Mouse (Mus musculus) CH12.LX (cell line): ENCODE measurements at regions not wholly inside any gene's neighbourhood (a gene's known extent, or its start where the extent isn't known, plus 50 kb on each side); places are given as distances from the start of the nearest gene placed in this dataset.

ENCODE experiments used
- DNase-seq: peaks from one replicate; pipeline ENCODE4 v3.0.0-alpha.2; 2013; ENCODE audit errors: extremely low read depth
- H3K27ac ChIP-seq: 2 replicates; pipeline ENCODE4 v1.5.1; 2012; ENCODE audit warnings: low read depth, mild to moderate bottlenecking, control low read depth, moderate library complexity; ENCODE audit not compliant: insufficient read depth
- H3K27me3 ChIP-seq: replicated peaks from 2 replicates; pipeline ENCODE3; 2012; ENCODE audit warnings: inconsistent platforms
- H3K36me3 ChIP-seq, 2 experiments: replicated peaks in 1 of 2; 2 replicates each; pipeline versions ENCODE3 to v1.6.1; 2012; ENCODE audit warnings: inconsistent platforms in 1 of 2, low read length in 1 of 2, mild to moderate bottlenecking in 1 of 2, mixed read lengths in 1 of 2, moderate library complexity in 1 of 2; ENCODE audit not compliant: control insufficient read depth in 1 of 2, insufficient read depth in 1 of 2
- H3K4me1 ChIP-seq, 2 experiments: 2 replicates each; pipeline ENCODE4 v1.6.1; 2012; ENCODE audit warnings: inconsistent platforms in 1 of 2, moderate library complexity in 1 of 2; ENCODE audit not compliant: insufficient read depth in 2 of 2, control insufficient read depth in 1 of 2
- H3K4me2 ChIP-seq: 2 replicates; pipeline ENCODE4 v1.6.1; 2012; ENCODE audit warnings: low read depth, mild to moderate bottlenecking, control low read depth; ENCODE audit not compliant: poor library complexity, insufficient read depth, severe bottlenecking
- H3K4me3 ChIP-seq, 3 experiments: fragments of 150-350 bp in 1 of 3; sonication (generic) in 1 of 3; replicated peaks in 1 of 3; 2 replicates each; pipeline versions ENCODE3 to v1.5.1; 2011 to 2012; ENCODE audit warnings: low read depth in 2 of 3, low read length in 2 of 3, mild to moderate bottlenecking in 2 of 3, moderate library complexity in 2 of 3, control low read depth in 1 of 3, improper control_type of control experiment in 1 of 3, inconsistent platforms in 1 of 3, mixed read lengths in 1 of 3; ENCODE audit not compliant: poor library complexity in 1 of 3
- H3K79me2 ChIP-seq: replicated peaks from 2 replicates; pipeline ENCODE4 v1.6.1; 2012; ENCODE audit warnings: mild to moderate bottlenecking, moderate library complexity; ENCODE audit not compliant: control insufficient read depth, poor library complexity, insufficient read depth, severe bottlenecking; ENCODE audit errors: extremely low read depth
- H3K9ac ChIP-seq: 2 replicates; pipeline ENCODE4 v1.6.1; 2012; ENCODE audit warnings: low read depth, mild to moderate bottlenecking, control low read depth, moderate library complexity; ENCODE audit not compliant: insufficient read depth
- H3K9me3 ChIP-seq: replicated peaks from 2 replicates; pipeline ENCODE3; 2012; ENCODE audit warnings: low read length, inconsistent platforms, mixed read lengths
- CHD2 ChIP-seq: IDR thresholded peaks from 2 replicates; pipeline ENCODE4 v1.6.1; 2011; ENCODE audit warnings: low read length, improper control_type of control experiment
- ELF1 ChIP-seq: IDR thresholded peaks from 2 replicates; pipeline ENCODE4 v1.6.1; 2014; ENCODE audit warnings: low read depth, mild to moderate bottlenecking, inconsistent platforms, low read length, improper control_type of control experiment
- ETS1 ChIP-seq: conservative IDR thresholded peaks from 2 replicates; pipeline ENCODE4 v1.6.1; 2012; ENCODE audit warnings: low read depth, mild to moderate bottlenecking, inconsistent platforms, low read length, improper control_type of control experiment, moderate library complexity
- HCFC1 ChIP-seq: IDR thresholded peaks from 2 replicates; pipeline ENCODE4 v1.6.1; 2012; ENCODE audit warnings: low read depth, mild to moderate bottlenecking, inconsistent platforms, low read length, improper control_type of control experiment
- IRF4 ChIP-seq: IDR thresholded peaks from 2 replicates; pipeline ENCODE4 v1.6.1; 2014; ENCODE audit warnings: low read depth, mild to moderate bottlenecking, inconsistent platforms, low read length, improper control_type of control experiment
- JUN ChIP-seq: IDR thresholded peaks from 2 replicates; pipeline ENCODE4 v1.6.1; 2011; ENCODE audit warnings: low read depth, mild to moderate bottlenecking, low read length, improper control_type of control experiment, moderate library complexity; ENCODE audit not compliant: insufficient read depth
- MAX ChIP-seq: IDR thresholded peaks from 2 replicates; pipeline ENCODE4 v1.6.1; 2011; ENCODE audit warnings: low read length, improper control_type of control experiment
- MAZ ChIP-seq: IDR thresholded peaks from 2 replicates; pipeline ENCODE4 v1.6.1; 2012; ENCODE audit warnings: low read depth, mild to moderate bottlenecking, inconsistent platforms, low read length, improper control_type of control experiment, moderate library complexity
- MEF2A ChIP-seq: IDR thresholded peaks from 2 replicates; pipeline ENCODE4 v1.6.1; 2014; ENCODE audit warnings: low read depth, mild to moderate bottlenecking, inconsistent platforms, low read length, improper control_type of control experiment, borderline replicate concordance
- MXI1 ChIP-seq: IDR thresholded peaks from 2 replicates; pipeline ENCODE4 v1.6.1; 2011; ENCODE audit warnings: mild to moderate bottlenecking, low read depth, low read length, improper control_type of control experiment
- MYC ChIP-seq: IDR thresholded peaks from 2 replicates; pipeline ENCODE4 v1.6.1; 2011; ENCODE audit warnings: low read depth, mild to moderate bottlenecking, improper control_type of control experiment, low read length
- NELFE ChIP-seq: IDR thresholded peaks from 2 replicates; pipeline ENCODE4 v1.6.1; 2011; ENCODE audit warnings: low read depth, low read length, improper control_type of control experiment
- PAX5 ChIP-seq: IDR thresholded peaks from 2 replicates; pipeline ENCODE4 v1.6.1; 2012; ENCODE audit warnings: low read length, inconsistent platforms, mixed read lengths
- POLR2AphosphoS2 ChIP-seq: IDR thresholded peaks from 2 replicates; pipeline ENCODE4 v1.6.1; 2011; ENCODE audit warnings: low read depth, low read length, improper control_type of control experiment
- RAD21 ChIP-seq: IDR thresholded peaks from 2 replicates; pipeline ENCODE4 v1.6.1; 2011; ENCODE audit warnings: low read depth, mild to moderate bottlenecking, low read length, improper control_type of control experiment, moderate library complexity
- RCOR1 ChIP-seq: conservative IDR thresholded peaks from 2 replicates; pipeline ENCODE4 v1.6.1; 2012; ENCODE audit warnings: low read depth, mild to moderate bottlenecking, inconsistent platforms, low read length, improper control_type of control experiment
- SIN3A ChIP-seq: IDR thresholded peaks from 2 replicates; pipeline ENCODE4 v1.6.1; 2012; ENCODE audit warnings: low read length, improper control_type of control experiment, inconsistent platforms
- SMC3 ChIP-seq: IDR thresholded peaks from 2 replicates; pipeline ENCODE4 v1.6.1; 2011; ENCODE audit warnings: low read depth, low read length, improper control_type of control experiment
- USF1 ChIP-seq: IDR thresholded peaks from 2 replicates; pipeline ENCODE4 v1.6.1; 2014; ENCODE audit warnings: low read depth, mild to moderate bottlenecking, inconsistent platforms, low read length, improper control_type of control experiment
- ZC3H11A ChIP-seq: IDR thresholded peaks from 2 replicates; pipeline ENCODE4 v1.6.1; 2012; ENCODE audit warnings: low read depth, mild to moderate bottlenecking, inconsistent platforms, low read length, improper control_type of control experiment
- ZKSCAN1 ChIP-seq: IDR thresholded peaks from 2 replicates; pipeline ENCODE4 v1.6.1; 2012; ENCODE audit warnings: low read depth, inconsistent platforms, low read length, improper control_type of control experiment, borderline replicate concordance
- ZNF384 ChIP-seq: IDR thresholded peaks from 2 replicates; pipeline ENCODE4 v1.6.1; 2012; ENCODE audit warnings: low read depth, low read length, improper control_type of control experiment, inconsistent platforms
- dilution Hi-C: fragments of 300-500 bp; cut with MboI; formaldehyde crosslinking; loops from 2 replicates; pipeline ENCODE4 v1.14.3; 2020; ENCODE audit warnings: low sequenced_read_pairs; ENCODE audit not compliant: extremely low pct_unique_long_range_greater_than_20kb, extremely low pct_ligation_motif_present
- in situ Hi-C: fragments of 300-500 bp; cut with MboI; formaldehyde crosslinking; loops from 3 replicates; pipeline ENCODE4 v1.14.3; 2019; ENCODE audit warnings: low sequenced_read_pairs, low pct_ligation_motif_present, low pct_unique_long_range_greater_than_20kb, mixed read lengths

DNA sequence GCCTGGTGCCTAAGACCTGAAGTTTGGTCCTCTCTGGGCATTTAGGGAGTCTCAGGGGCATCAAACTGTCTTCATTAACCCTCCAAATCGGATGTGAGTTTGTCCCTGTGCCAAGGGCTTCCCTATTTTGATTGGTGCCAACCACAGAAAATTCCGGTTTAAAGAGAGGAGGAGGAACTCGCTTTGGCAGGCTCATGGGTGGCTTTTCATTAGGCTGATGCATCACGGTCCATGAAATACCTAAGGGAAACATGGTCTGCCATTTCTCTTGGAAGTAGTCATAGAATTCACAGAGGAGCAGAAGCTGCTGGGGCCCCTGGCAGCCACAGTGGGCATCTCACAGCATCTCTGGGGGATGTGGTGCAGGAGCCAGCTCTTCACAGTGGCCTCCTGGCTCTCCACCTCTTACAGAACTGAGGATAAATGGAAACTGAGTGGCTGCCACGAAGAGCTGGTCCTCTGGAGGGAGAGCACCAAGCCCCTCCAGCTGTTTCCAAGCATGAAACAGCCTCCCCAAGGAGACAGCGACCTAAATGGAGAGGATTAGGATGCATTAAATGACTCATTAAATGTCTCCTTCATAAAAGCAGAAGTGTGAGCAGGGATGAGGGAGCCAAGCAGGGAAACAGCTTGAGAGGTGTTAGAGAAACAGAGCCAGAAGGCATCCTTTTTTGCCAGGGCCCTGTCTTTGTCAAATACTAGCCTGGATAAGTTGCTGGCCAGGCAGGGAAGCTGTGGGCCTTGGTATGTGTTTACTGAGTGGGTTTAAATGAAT, 277.9 kb downstream of the Glrx3 start:
- dilution Hi-C loops: no loop called here
- H3K4me2 ChIP-seq: no peak overlapping the region
- no peaks in the 10 kb centered on the region for H3K36me3 ChIP-seq
- no peaks in the 10 kb centered on the region for H3K79me2 ChIP-seq
- H3K9ac ChIP-seq: no peak overlapping the region
- no peak overlapping the region for H3K27ac ChIP-seq
- H3K4me1 ChIP-seq: no peaks in the 10 kb centered on the region
- no peak for DNase-seq
- H3K9me3 ChIP-seq: peaks cover 3% of the 10 kb centered on the region
- H3K27me3 ChIP-seq: peaks cover 86% of the 10 kb centered on the region
- TF ChIP-seq PAX5: no peak
- TF ChIP-seq ZC3H11A: no peak
- TF ChIP-seq HCFC1: no peak
- no peak for TF ChIP-seq JUN
- TF ChIP-seq ZKSCAN1: no peak
- no peak for TF ChIP-seq CHD2
- no peak for TF ChIP-seq RCOR1
- no peak for TF ChIP-seq USF1
- TF ChIP-seq POLR2AphosphoS2: no peak
- no peak for TF ChIP-seq ETS1
- no peak for TF ChIP-seq ZNF384
- TF ChIP-seq MYC: no peak
- TF ChIP-seq ELF1: no peak
- no peak for TF ChIP-seq MXI1
- TF ChIP-seq, all 38 proteins: peak for 0
- H3K4me3 ChIP-seq: no peak overlapping the region
- in situ Hi-C loops: no loop called here

DNA sequence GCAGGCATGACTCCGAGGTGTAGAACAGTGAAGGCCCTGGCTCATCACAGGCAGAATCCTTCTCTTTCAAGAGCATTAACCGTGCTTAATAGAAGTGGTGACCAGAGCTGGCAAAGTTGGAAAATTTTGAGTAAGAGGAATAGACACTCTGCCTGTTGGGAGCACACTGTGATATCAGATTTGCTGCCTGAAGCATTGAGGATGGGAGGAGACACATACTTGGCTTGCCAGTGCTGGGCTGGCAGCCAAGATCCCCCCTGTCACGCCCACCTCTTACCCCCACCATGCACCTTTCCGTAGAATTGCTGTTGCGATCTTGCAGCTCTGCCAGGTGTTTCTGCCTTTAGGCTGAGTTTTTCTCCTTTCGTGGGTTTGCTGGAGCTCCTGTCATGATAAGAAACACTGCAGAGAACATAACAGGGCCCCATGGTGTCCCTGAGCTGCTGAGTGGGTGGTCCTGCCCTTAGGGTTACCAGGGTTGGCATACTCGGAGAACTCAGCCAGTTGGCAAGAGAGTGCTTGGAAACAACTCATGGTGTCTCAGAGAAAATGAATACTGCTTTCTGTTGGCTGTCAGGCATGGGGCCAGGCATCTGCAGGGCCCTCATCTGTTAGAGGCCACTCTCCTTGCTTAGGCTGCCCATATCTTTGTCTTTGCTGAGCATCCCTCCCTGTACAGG, 286.1 kb downstream of the Glrx3 start:
- H3K9me3 ChIP-seq: no peaks in the 10 kb centered on the region
- no peak overlapping the region for H3K9ac ChIP-seq
- DNase-seq: no peak
- H3K36me3 ChIP-seq: no peaks in the 10 kb centered on the region
- no peak overlapping the region for H3K4me3 ChIP-seq
- no peak overlapping the region for H3K4me2 ChIP-seq
- no peaks in the 10 kb centered on the region for H3K79me2 ChIP-seq
- TF ChIP-seq SMC3: no peak
- TF ChIP-seq IRF4: no peak
- no peak for TF ChIP-seq SIN3A
- no peak for TF ChIP-seq MXI1
- no peak for TF ChIP-seq NELFE
- TF ChIP-seq RAD21: no peak
- no peak for TF ChIP-seq MAZ
- TF ChIP-seq MEF2A: no peak
- TF ChIP-seq MAX: no peak
- TF ChIP-seq JUN: no peak
- TF ChIP-seq ZNF384: no peak
- H3K27me3 ChIP-seq: peaks cover 89% of the 10 kb centered on the region
- no peak overlapping the region for H3K27ac ChIP-seq
- dilution Hi-C loops (no loop called here), in situ Hi-C loops (no loop called here)
- no peaks in the 10 kb centered on the region for H3K4me1 ChIP-seq
